Mouse (Mus musculus): ENCODE results near the gene Psap.

Gene Psap

GRCm38 (mm10) chr10:60263351-60263750, 14.1 kb upstream of the Psap start:
- DNase-seq (ENCODE audit: extremely low read depth, low read depth), result no peak

DNA sequence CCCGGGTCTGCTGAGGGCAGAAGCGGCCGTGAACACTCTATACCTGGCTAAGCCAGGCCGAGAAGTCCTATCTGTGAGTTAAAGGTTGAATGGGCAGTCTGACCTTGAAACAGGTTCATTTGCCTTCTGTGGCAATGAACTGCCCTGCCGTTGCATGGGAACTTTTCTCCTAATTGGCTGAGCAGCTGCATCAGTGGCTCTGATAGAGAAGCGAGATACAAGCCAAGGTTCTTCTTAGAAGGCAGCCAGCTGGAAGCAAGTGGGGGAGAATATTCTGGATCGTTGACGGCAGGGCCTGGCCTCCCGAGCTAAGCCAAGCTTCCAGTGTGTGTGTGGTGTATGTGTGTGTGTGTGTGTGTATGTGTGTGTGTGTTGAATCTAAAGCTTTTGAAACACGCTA, 12.2 kb upstream of the Psap start:
- DNase-seq (ENCODE audit: extremely low read depth, low read depth), result no peak

- no peak for DNase-seq (ENCODE audit: extremely low read depth, low read depth)
These were observed 10.5 kb upstream of the Psap start for GRCm38 (mm10) chr10:60266842-60267401.

DNA sequence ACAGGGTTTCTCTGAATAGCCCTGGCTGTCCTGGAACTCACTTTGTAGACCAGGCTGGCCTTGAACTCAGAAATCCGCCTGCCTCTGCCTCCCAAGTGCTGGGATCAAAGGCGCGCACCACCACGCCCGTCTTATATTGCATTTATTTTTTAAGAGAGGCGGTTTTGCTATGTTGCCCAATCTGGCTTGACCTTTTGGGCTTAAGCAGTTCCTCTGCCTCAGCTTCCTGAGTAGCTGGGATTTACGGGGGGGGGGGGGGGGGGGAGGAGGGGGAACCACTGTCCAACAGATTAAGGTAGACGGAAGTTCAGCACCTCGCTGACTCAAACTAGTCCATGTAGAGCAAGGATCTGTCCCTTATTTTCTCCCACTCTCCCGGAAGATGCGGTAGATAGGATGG, 8.7 kb upstream of the Psap start:
- no peak for DNase-seq (ENCODE audit: extremely low read depth, low read depth)

GRCm38 (mm10) chr10:60269141-60270064, 8.0 kb upstream of the Psap start:
- no peak for DNase-seq (ENCODE audit: extremely low read depth, low read depth)

- no peak for DNase-seq (ENCODE audit: extremely low read depth, low read depth)
These were observed 6.4 kb upstream of the Psap start for GRCm38 (mm10) chr10:60271015-60271414.

DNA sequence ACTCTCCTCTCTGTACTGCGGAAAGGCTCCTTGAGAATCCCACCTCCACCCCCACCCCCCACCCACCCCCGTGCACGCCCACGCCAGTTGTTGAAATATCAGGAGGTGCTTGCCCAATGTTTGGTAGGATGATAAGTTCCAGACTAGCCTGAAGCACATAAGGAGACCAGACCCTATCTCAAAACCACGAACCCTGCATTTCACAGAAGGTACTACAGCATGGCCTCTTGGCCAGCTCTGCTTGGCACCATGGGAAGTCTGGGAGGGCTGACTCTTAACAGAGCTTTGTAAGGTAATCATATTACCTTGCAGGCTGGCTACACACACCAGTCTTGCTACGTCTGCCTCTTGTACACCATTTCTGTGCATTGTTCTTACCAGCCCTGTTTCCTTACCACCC, 5.2 kb upstream of the Psap start:
- no peak for DNase-seq (ENCODE audit: extremely low read depth, low read depth)

- no peak for DNase-seq (ENCODE audit: extremely low read depth, low read depth)
These were observed 4.0 kb upstream of the Psap start for GRCm38 (mm10) chr10:60273382-60273781.

DNA sequence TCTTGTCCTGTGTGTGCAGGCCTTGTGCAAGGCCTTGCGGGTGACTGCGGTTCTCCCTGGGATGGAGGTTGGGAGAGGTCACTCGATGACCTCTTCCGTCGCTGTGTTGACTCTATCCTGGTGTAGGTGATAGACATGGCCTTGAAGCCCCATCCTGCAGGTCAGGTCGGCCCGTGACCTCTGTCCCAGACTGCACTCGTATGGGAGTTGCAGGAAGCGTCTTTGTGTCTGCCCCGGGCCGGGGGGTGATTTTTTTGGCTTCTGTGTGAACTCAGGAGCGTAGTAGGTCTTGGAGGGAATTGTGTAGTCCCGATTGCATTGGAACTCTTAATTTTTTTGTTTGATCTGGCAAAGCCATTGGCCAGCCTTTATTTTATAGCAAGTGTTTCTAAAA, 576 bp downstream of the Psap start:
- no peak for DNase-seq (ENCODE audit: extremely low read depth, low read depth)

DNA sequence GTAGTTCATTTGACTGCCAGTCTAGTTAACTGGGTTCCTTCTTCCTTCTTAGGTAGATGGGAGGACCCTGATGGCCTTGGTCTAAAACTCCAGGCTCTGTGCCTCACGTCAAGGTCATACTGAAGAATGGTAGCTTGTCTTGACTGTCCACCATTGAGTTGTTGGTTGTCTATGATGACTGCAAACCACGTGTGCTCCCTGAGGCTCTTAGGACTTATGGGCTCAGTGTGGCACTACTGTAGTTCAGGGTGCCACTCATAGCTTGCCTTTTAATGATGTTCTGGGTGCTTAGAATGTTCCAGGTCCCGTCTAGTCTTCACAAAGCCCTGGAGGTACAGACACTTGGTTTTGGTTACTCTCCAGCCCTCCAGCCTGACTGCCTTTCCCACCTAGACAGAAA, 1.4 kb downstream of the Psap start:
- no peak for DNase-seq (ENCODE audit: extremely low read depth, low read depth)

- DNase-seq (ENCODE audit: extremely low read depth, low read depth), result no peak
These were observed 2.0 kb downstream of the Psap start for GRCm38 (mm10) chr10:60279290-60279940.

GRCm38 (mm10) chr10:60279941-60280301, 2.5 kb downstream of the Psap start:
- DNase-seq (ENCODE audit: extremely low read depth, low read depth), result no peak

- DNase-seq (ENCODE audit: extremely low read depth, low read depth), result no peak
These were observed 2.9 kb downstream of the Psap start for GRCm38 (mm10) chr10:60280353-60280752.

DNA sequence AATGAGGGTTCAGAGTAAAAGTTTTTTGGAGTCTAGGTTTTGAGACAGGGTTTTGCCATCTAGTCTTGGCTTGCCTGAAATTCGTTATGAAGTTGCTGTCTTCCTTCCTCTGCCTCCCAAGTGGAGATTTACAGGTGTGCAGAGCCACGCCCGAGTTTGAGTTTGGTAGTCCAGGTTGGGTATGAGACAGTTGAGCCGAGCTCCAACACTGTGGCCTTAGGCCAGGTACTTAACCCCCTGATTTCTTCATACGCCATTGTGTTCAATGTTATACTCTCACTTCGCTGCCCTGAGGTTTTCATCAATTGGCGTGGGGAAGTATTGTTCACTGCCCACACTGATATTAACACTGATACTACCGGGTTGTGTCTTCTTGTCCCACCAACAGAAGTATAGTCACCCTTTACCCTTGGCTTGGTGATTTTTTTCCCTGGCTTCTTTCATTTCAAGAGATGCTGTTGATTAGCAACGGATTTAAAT, 4.2 kb downstream of the Psap start:
- no peak for DNase-seq (ENCODE audit: extremely low read depth, low read depth)

GRCm38 (mm10) chr10:60282116-60283014, 4.9 kb downstream of the Psap start:
- DNase-seq (ENCODE audit: extremely low read depth, low read depth), result no peak

- peak; percentile 97 for DNase-seq (ENCODE audit: extremely low read depth, low read depth)
These were observed 6.8 kb downstream of the Psap start for GRCm38 (mm10) chr10:60284248-60284647.

DNA sequence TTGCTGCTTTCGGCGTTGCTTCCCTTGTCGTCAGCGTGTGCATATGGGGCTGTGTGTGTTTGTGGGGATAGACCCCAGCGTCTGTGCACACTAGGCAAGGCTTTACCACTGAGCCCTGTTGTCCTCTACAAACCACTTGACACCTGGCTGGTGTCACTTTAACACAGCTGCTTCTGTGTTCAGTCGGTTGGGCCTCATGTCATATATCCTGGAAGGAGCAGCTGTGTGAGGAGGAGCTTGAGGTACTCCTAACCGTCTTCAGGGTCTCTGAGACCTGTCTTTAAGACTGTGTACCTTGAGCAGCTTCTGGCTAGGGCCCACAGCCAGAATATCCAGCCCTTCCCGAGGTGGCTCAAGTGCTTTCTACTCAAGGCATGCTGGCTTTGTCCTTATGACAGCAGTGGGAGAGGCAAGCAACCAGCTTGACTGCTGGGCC, 7.3 kb downstream of the Psap start:
- no peak for DNase-seq (ENCODE audit: extremely low read depth, low read depth)

DNA sequence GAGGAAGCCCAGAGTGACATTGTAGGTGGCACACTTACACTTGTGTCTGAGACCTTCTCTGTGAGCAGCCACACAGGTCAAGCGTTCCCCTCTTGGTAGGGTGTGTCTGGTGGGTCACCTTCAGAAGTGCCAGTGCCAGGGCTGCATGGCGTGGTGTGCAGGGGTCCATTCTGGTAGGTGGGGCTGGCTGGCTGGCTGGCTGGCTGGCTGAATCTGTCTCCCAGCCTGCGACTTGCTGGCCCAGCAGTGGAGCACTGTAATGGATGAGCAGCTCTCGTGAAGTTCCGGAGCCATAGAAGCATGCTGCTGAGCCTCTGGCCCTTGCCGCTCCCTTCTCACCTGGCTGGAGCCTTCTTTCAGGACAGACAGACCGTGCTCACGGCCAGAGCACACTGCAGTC, 7.8 kb downstream of the Psap start:
- DNase-seq (ENCODE audit: extremely low read depth, low read depth), result no peak

DNA sequence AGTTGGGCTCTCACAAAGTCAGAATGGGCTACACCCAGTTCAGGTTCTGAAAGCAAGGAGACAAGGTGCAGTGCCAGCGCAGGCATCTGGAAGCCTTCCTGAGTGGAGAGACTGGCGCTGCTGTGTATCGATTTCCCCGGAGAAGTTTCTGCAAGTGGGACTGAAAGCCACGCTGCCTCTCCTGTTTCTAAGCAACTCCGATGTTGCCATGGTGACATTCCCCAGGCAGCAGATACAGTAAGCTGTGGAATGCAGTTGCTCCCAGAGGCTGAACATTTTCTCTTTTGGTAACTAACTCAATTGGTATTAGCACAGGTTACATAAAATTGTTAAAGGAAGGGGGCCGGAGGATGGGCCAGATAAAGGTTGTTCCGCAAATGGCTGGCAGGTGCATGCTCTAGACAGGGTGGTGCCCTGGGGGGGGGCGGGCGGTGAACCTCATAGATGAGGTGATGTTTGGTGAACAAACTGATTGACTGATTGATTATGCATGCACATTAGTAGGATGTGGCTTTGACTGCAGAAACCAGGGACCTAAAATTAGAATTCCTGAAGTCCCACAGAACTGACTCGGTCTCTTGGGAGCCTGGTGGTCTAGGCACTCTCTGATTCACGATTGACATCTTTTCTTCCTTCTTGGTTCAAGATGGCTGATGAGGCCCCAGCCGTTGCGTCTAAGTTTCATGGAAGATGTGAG, 8.4 kb downstream of the Psap start:
- no peak for DNase-seq (ENCODE audit: extremely low read depth, low read depth)

- DNase-seq (ENCODE audit: extremely low read depth, low read depth), result no peak
These were observed 9.1 kb downstream of the Psap start for GRCm38 (mm10) chr10:60286546-60286945.

DNA sequence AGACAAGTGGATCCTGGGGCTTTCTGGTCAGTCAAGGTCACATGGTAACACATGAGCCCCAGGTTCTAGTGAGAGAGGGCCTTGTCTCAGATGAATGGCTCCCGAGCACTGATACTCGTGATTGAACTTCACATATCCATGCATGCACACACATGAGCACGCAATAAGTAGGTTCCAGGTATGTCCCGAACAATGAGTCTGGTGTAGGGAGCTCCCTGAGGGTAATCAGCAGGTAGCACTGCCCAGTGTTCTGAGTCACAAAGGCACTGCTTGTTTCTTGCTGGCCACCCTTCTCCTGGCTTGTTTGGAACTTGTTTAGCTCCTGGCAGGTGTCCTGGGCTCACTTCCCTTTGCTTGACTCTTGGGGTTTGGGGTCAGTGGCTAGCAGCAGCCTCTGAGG, 9.7 kb downstream of the Psap start:
- no peak for DNase-seq (ENCODE audit: extremely low read depth, low read depth)
